Mouse (Mus musculus): ENCODE measurements around the gene Krt222. TPM values are rescaled to one million over a fixed set of nuclear protein-coding genes. Genes with fewer than 3 reads are reported as not detected.

Krt222 gene
- polyA plus RNA-seq, 1 experiment from 2014 or later: 0.18 TPM

- no peaks in the 10 kb centered on the region for H3K27me3 ChIP-seq (ENCODE audit: control insufficient read depth, insufficient read depth, low read length)
- 65% methylated on average over 6 of the region's 6 CpGs for WGBS
Measured at GRCm38 (mm10) chr11:99275624-99276023, 31.7 kb upstream of the Krt222 start.

GRCm38 (mm10) chr11:99272721-99273120 is 28.8 kb upstream of the Krt222 start:
- Histone ChIP-seq H3K36me3 (replicated peaks; ENCODE audit: control insufficient read depth, insufficient read depth, low read depth, low read length) (no peaks in the 10 kb centered on the region), H3K4me1 (ENCODE audit: control insufficient read depth, insufficient read depth, low read length) (no peaks in the 10 kb centered on the region), H3K27me3 (ENCODE audit: control insufficient read depth, insufficient read depth, low read length) (no peaks in the 10 kb centered on the region), H3K4me3 (ENCODE audit: low read depth, low read length) (no peak overlapping the region), H3K27ac (replicated peaks; ENCODE audit: low read depth, low read length) (no peak overlapping the region), H3K4me2 (ENCODE audit: low read depth, low read length) (no peak overlapping the region), H3K9me3 (replicated peaks; ENCODE audit: control insufficient read depth, low read length) (no peaks in the 10 kb centered on the region), H3K9ac (replicated peaks; ENCODE audit: low read length) (no peak overlapping the region)
- ATAC-seq (replicated peaks; ENCODE audit: insufficient number of reproducible peaks, low FRiP score, low TSS enrichment, low read depth) (no peak), DNase-seq (ENCODE audit: low spot score) (no peak)
- WGBS: 76% methylated on average over 4 of the region's 4 CpGs

More at GRCm38 (mm10) chr11:99275624-99276023, 31.7 kb upstream of the Krt222 start:
- Histone ChIP-seq H3K36me3 (replicated peaks; ENCODE audit: control insufficient read depth, insufficient read depth, low read depth, low read length) (no peaks in the 10 kb centered on the region), H3K4me3 (ENCODE audit: low read depth, low read length) (no peak overlapping the region), H3K4me2 (ENCODE audit: low read depth, low read length) (no peak overlapping the region), H3K9me3 (replicated peaks; ENCODE audit: control insufficient read depth, low read length) (no peaks in the 10 kb centered on the region), H3K9ac (replicated peaks; ENCODE audit: low read length) (no peak overlapping the region), H3K27ac (replicated peaks; ENCODE audit: low read depth, low read length) (no peak overlapping the region), H3K4me1 (ENCODE audit: control insufficient read depth, insufficient read depth, low read length) (no peaks in the 10 kb centered on the region)
- ATAC-seq (replicated peaks; ENCODE audit: insufficient number of reproducible peaks, low FRiP score, low TSS enrichment, low read depth): no peak
- no peak for DNase-seq (ENCODE audit: low spot score)

- H3K9ac ChIP-seq (replicated peaks; ENCODE audit: low read length): no peak overlapping the region
- ATAC-seq (replicated peaks; ENCODE audit: insufficient number of reproducible peaks, low FRiP score, low TSS enrichment, low read depth): no peak
- 80% methylated on average over 7 of the region's 7 CpGs for WGBS
Measured at GRCm38 (mm10) chr11:99269192-99269591, 25.3 kb upstream of the Krt222 start.

GRCm38 (mm10) chr11:99265796-99266195 is 21.9 kb upstream of the Krt222 start:
- DNase-seq (ENCODE audit: low spot score): no peak
- Histone ChIP-seq H3K9me3 (replicated peaks; ENCODE audit: control insufficient read depth, low read length) (no peaks in the 10 kb centered on the region), H3K9ac (replicated peaks; ENCODE audit: low read length) (no peak overlapping the region), H3K4me3 (ENCODE audit: low read depth, low read length) (no peak overlapping the region), H3K4me2 (ENCODE audit: low read depth, low read length) (no peak overlapping the region), H3K27ac (replicated peaks; ENCODE audit: low read depth, low read length) (no peak overlapping the region), H3K4me1 (ENCODE audit: control insufficient read depth, insufficient read depth, low read length) (no peaks in the 10 kb centered on the region), H3K36me3 (replicated peaks; ENCODE audit: control insufficient read depth, insufficient read depth, low read depth, low read length) (no peaks in the 10 kb centered on the region), H3K27me3 (ENCODE audit: control insufficient read depth, insufficient read depth, low read length) (no peaks in the 10 kb centered on the region)
- WGBS: 51% methylated on average over 9 of the region's 9 CpGs
- ATAC-seq (replicated peaks; ENCODE audit: insufficient number of reproducible peaks, low FRiP score, low TSS enrichment, low read depth): no peak

More at GRCm38 (mm10) chr11:99269192-99269591, 25.3 kb upstream of the Krt222 start:
- Histone ChIP-seq H3K27ac (replicated peaks; ENCODE audit: low read depth, low read length) (no peak overlapping the region), H3K9me3 (replicated peaks; ENCODE audit: control insufficient read depth, low read length) (no peaks in the 10 kb centered on the region), H3K36me3 (replicated peaks; ENCODE audit: control insufficient read depth, insufficient read depth, low read depth, low read length) (no peaks in the 10 kb centered on the region), H3K27me3 (ENCODE audit: control insufficient read depth, insufficient read depth, low read length) (no peaks in the 10 kb centered on the region), H3K4me1 (ENCODE audit: control insufficient read depth, insufficient read depth, low read length) (no peaks in the 10 kb centered on the region), H3K4me3 (ENCODE audit: low read depth, low read length) (no peak overlapping the region), H3K4me2 (ENCODE audit: low read depth, low read length) (no peak overlapping the region)
- DNase-seq (ENCODE audit: low spot score): no peak

- no peak overlapping the region for H3K4me3 ChIP-seq (ENCODE audit: low read depth, low read length)
- no peak overlapping the region for H3K9ac ChIP-seq (replicated peaks; ENCODE audit: low read length)
- H3K27me3 ChIP-seq (ENCODE audit: control insufficient read depth, insufficient read depth, low read length): no peaks in the 10 kb centered on the region
- H3K27ac ChIP-seq (replicated peaks; ENCODE audit: low read depth, low read length): no peak overlapping the region
- H3K36me3 ChIP-seq (replicated peaks; ENCODE audit: control insufficient read depth, insufficient read depth, low read depth, low read length): no peaks in the 10 kb centered on the region
- ATAC-seq (replicated peaks; ENCODE audit: insufficient number of reproducible peaks, low FRiP score, low TSS enrichment, low read depth) (no peak), DNase-seq (ENCODE audit: low spot score) (no peak)
- no peak overlapping the region for H3K4me2 ChIP-seq (ENCODE audit: low read depth, low read length)
- no peaks in the 10 kb centered on the region for H3K9me3 ChIP-seq (replicated peaks; ENCODE audit: control insufficient read depth, low read length)
- no peaks in the 10 kb centered on the region for H3K4me1 ChIP-seq (ENCODE audit: control insufficient read depth, insufficient read depth, low read length)
- 73% methylated on average over 9 of the region's 9 CpGs for WGBS
Measured at GRCm38 (mm10) chr11:99265220-99265619, 21.3 kb upstream of the Krt222 start.

- H3K27ac ChIP-seq (replicated peaks; ENCODE audit: low read depth, low read length): no peak overlapping the region
- H3K4me2 ChIP-seq (ENCODE audit: low read depth, low read length): no peak overlapping the region
- no peak for ATAC-seq (replicated peaks; ENCODE audit: insufficient number of reproducible peaks, low FRiP score, low TSS enrichment, low read depth)
- H3K4me3 ChIP-seq (ENCODE audit: low read depth, low read length): no peak overlapping the region
- H3K9ac ChIP-seq (replicated peaks; ENCODE audit: low read length): no peak overlapping the region
- no peaks in the 10 kb centered on the region for H3K4me1 ChIP-seq (ENCODE audit: control insufficient read depth, insufficient read depth, low read length)
- H3K27me3 ChIP-seq (ENCODE audit: control insufficient read depth, insufficient read depth, low read length): no peaks in the 10 kb centered on the region
- WGBS: 76% methylated on average over 4 of the region's 4 CpGs
- no peaks in the 10 kb centered on the region for H3K9me3 ChIP-seq (replicated peaks; ENCODE audit: control insufficient read depth, low read length)
- no peak for DNase-seq (ENCODE audit: low spot score)
- H3K36me3 ChIP-seq (replicated peaks; ENCODE audit: control insufficient read depth, insufficient read depth, low read depth, low read length): no peaks in the 10 kb centered on the region
Measured at GRCm38 (mm10) chr11:99256213-99256612, 12.3 kb upstream of the Krt222 start.

GRCm38 (mm10) chr11:99255316-99255715 is 11.4 kb upstream of the Krt222 start:
- Histone ChIP-seq H3K27ac (replicated peaks; ENCODE audit: low read depth, low read length) (no peak overlapping the region), H3K27me3 (ENCODE audit: control insufficient read depth, insufficient read depth, low read length) (no peaks in the 10 kb centered on the region), H3K9ac (replicated peaks; ENCODE audit: low read length) (no peak overlapping the region), H3K36me3 (replicated peaks; ENCODE audit: control insufficient read depth, insufficient read depth, low read depth, low read length) (no peaks in the 10 kb centered on the region), H3K9me3 (replicated peaks; ENCODE audit: control insufficient read depth, low read length) (no peaks in the 10 kb centered on the region), H3K4me1 (ENCODE audit: control insufficient read depth, insufficient read depth, low read length) (no peaks in the 10 kb centered on the region), H3K4me2 (ENCODE audit: low read depth, low read length) (no peak overlapping the region), H3K4me3 (ENCODE audit: low read depth, low read length) (no peak overlapping the region)
- no peak for DNase-seq (ENCODE audit: low spot score)
- WGBS: 98% methylated on average over 8 of the region's 8 CpGs
- ATAC-seq (replicated peaks; ENCODE audit: insufficient number of reproducible peaks, low FRiP score, low TSS enrichment, low read depth): no peak

GRCm38 (mm10) chr11:99253893-99254292 is 10.0 kb upstream of the Krt222 start:
- Histone ChIP-seq H3K4me2 (ENCODE audit: low read depth, low read length) (no peak overlapping the region), H3K9ac (replicated peaks; ENCODE audit: low read length) (no peak overlapping the region), H3K4me1 (ENCODE audit: control insufficient read depth, insufficient read depth, low read length) (no peaks in the 10 kb centered on the region), H3K4me3 (ENCODE audit: low read depth, low read length) (no peak overlapping the region), H3K36me3 (replicated peaks; ENCODE audit: control insufficient read depth, insufficient read depth, low read depth, low read length) (no peaks in the 10 kb centered on the region), H3K9me3 (replicated peaks; ENCODE audit: control insufficient read depth, low read length) (no peaks in the 10 kb centered on the region), H3K27me3 (ENCODE audit: control insufficient read depth, insufficient read depth, low read length) (no peaks in the 10 kb centered on the region), H3K27ac (replicated peaks; ENCODE audit: low read depth, low read length) (no peak overlapping the region)
- DNase-seq (ENCODE audit: low spot score) (no peak), ATAC-seq (replicated peaks; ENCODE audit: insufficient number of reproducible peaks, low FRiP score, low TSS enrichment, low read depth) (no peak)
- 68% methylated on average over 2 of the region's 2 CpGs for WGBS

Measured in embryonic facial prominence, embryonic 11.5 days (tissue).